Mouse (Mus musculus) neural tube, postnatal 0 days (tissue): ENCODE measurements around the gene Nfkbia. TPM values are rescaled to one million over a fixed set of nuclear protein-coding genes. Genes with fewer than 3 reads are reported as not detected.

Experiments
- polyA plus RNA-seq: library from polyadenylated mRNA; unstranded; fragments of >200 nt; fragmentation: Nextera tagmentation; extraction: Ambion mirVana; gene quantifications from 2 replicates; pipeline ENCODE4 v1.2.1, GENCODE M21; 2015

The Nfkbia gene
- polyA plus RNA-seq, result 68.9 and 78.2 TPM in 2 replicates

DNA sequence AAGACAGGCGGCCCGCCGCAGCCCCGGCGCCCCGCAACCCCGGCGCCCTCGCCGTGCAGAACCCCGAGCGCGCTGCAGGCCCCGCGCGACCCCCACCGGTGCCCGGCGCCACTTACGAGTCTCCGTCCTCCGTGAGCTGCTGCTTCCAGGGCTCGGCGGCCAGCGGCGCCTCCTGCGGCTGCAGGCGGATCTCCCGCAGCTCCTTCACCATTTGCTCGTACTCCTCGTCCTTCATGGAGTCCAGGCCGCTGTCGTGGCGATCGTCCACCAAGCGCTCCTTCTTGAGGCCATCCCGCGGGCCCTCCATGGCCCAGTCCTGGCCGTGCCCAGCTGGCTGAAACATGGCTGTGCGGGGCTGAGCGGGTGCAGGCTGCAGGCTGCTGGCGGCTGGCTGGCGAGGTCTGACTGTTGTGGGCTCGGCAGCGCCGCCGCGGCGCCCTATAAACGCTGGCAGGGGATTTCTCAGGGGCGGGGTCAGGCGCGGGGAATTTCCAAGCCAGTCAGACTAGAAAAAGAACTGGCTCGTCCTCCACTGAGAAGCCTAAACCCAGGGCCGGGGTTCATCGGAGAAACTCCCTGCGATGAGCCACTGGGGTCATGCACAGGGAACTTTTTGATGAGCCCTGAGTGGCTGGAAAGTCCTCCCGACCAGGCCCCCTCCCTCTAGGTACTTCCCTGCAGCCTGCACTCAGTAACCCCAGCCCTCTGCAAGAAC is at the start of gene Nfkbia:
Gene Nfkbia (minus strand): TSS at position 464 of the 715 bp plus-strand sequence.

Other genes with a start within 250 kb of the Nfkbia start
- gene 1110008L16Rik, start 193.1 kb downstream of the Nfkbia start, polyA plus RNA-seq, result 7.6 and 7.8 TPM in 2 replicates
- gene Ppp2r3c, start 189.6 kb downstream of the Nfkbia start, polyA plus RNA-seq, result 15.8 and 16.7 TPM in 2 replicates
- 409 and 433 TPM in 2 replicates for gene Psma6, start 108.4 kb downstream of the Nfkbia start, polyA plus RNA-seq
- 0.23 TPM in 1 of 2 replicates, not detected in the other for gene Aldoart2, start 72.6 kb upstream of the Nfkbia start, polyA plus RNA-seq
- 0.74 and 0.85 TPM in 2 replicates for gene Insm2, start 106.8 kb upstream of the Nfkbia start, polyA plus RNA-seq